Mouse (Mus musculus) limb, embryonic 15.5 days (tissue): Measurements from ENCODE around the gene Cpxm1. TPM values are rescaled to one million over a fixed set of nuclear protein-coding genes. Genes with fewer than 3 reads are reported as not detected.

Experiments used
- ATAC-seq: fragments of 200-750 bp; cut with Nextera tagmentation; 2 replicates; pipeline ENCODE4 v1.8.0; 2017; ENCODE audit warnings: low read depth, moderate TSS enrichment; ENCODE audit not compliant: insufficient number of reproducible peaks, low FRiP score, low TSS enrichment
- H3K27ac ChIP-seq: fragments of 300-500 bp; sonication (generic); 2 replicates; pipeline ENCODE4 v1.5.1; 2015; ENCODE audit warnings: moderate library complexity, mild to moderate bottlenecking, inconsistent platforms
- H3K27me3 ChIP-seq: fragments of 300-500 bp; sonication (generic); 2 replicates; pipeline ENCODE4 v1.6.1; 2015; ENCODE audit warnings: inconsistent platforms
- H3K36me3 ChIP-seq: fragments of 300-500 bp; sonication (generic); 2 replicates; pipeline ENCODE4 v1.6.1; 2015; ENCODE audit warnings: inconsistent platforms
- H3K4me1 ChIP-seq: fragments of 300-500 bp; sonication (generic); 2 replicates; pipeline ENCODE4 v1.6.1; 2015; ENCODE audit warnings: inconsistent platforms
- H3K4me2 ChIP-seq: fragments of 300-500 bp; sonication (generic); 2 replicates; pipeline ENCODE4 v1.6.1; 2015; ENCODE audit warnings: mild to moderate bottlenecking, inconsistent platforms
- H3K4me3 ChIP-seq: fragments of 300-500 bp; sonication (generic); 2 replicates; pipeline ENCODE4 v1.5.1; 2015; ENCODE audit warnings: mild to moderate bottlenecking, inconsistent platforms
- H3K9ac ChIP-seq: fragments of 300-500 bp; sonication (generic); 2 replicates; pipeline ENCODE4 v1.6.1; 2015; ENCODE audit warnings: inconsistent platforms
- H3K9me3 ChIP-seq: fragments of 300-500 bp; sonication (generic); 2 replicates; pipeline ENCODE4 v1.6.1; 2016; ENCODE audit warnings: inconsistent platforms
- WGBS: fragments of 180-500 bp; shearing (Covaris S2); methylation state at CpG from one replicate; pipeline ENCODE4 v1.1.7; 2015; 5-methylcytosine and 5-hydroxymethylcytosine counted together
- polyA plus RNA-seq: library from polyadenylated mRNA; unstranded; fragments of >200 nt; fragmentation: Nextera tagmentation; extraction: Ambion mirVana; gene quantifications from 2 replicates; pipeline ENCODE4 v1.2.1, GENCODE M21; 2015

Gene Cpxm1
- 145 and 151 TPM in 2 replicates for polyA plus RNA-seq

DNA sequence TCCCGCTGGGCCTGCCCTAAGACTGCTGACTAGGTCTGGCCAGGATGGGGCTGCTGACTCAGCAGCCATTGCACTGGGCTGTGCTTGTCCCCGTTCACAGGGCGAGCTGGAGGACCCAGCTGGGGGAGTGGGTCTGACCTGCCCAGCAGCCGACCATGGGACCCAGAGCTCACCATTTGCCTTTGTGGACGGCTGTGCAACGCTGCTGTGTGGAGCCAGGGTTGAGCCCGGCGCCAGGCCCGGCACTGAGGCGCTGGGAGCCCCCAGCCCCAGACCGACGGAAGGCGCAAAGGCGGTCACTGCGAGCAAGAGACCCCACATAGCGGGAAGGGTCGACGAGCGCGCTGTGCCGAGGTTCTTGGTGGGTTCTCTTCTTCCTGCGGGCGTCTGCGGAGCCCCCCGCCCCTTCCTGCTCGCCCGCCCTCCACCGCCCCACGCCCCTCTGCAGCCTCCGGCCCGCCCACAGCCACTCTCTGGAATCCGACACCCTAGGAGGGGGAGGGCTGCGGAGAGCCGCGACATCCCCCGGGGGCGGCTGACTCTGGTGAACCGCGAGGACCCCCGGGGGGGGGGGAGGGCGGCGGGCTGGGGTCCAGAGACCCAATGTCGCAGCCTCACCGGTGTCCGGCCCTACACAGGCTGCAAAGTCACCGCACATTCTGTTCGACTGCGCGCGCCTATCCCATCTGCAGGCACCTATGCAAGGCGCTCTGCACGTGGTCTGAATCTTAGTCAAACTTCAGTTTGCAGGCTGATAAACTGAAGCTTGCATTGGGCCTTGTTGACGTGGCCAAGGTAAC is at the start of gene Cpxm1:
TSS of gene Cpxm1 (minus strand) at position 389 of the 800 bp plus-strand sequence.
- H3K9ac ChIP-seq, result peak within 1 kb of the TSS; percentile 75
- peak within 1 kb of the TSS; percentile 72 for H3K4me3 ChIP-seq
- peak within 1 kb of the TSS; percentile 92 for H3K4me2 ChIP-seq
- peak; percentile 86 for ATAC-seq
- no peaks in the 10 kb centered on the region for H3K27me3 ChIP-seq
- H3K27ac ChIP-seq, result peak within 1 kb of the TSS; percentile 90
- peaks cover 27% of the 10 kb centered on the region for H3K4me1 ChIP-seq
- H3K36me3 ChIP-seq, result peaks cover 33% of the 10 kb centered on the region
- no peaks in the 10 kb centered on the region for H3K9me3 ChIP-seq
- WGBS, result under 1% methylated on average over 43 of the region's 53 CpGs

DNA sequence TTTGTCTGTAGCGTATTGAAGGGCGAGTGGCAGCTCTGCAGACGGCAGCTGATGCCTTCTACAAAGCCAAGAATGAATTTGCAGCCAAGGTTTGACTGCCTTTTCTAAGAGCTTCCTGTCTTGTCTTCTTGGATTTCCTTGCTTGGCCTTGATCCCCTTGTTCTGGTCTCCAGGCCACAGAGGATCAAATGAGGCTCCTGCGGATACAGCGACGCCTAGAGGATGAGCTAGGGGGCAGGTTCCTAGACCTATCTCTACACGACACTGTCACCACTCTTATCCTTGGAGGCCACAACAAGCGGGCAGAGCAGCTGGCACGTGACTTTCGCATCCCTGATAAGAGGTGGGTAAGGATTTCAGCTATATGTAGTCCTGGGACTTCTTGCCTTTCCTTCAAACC is 44.8 kb upstream of the Cpxm1 start:
- peaks cover 77% of the 10 kb centered on the region for H3K36me3 ChIP-seq
- 90% methylated on average over 10 of the region's 10 CpGs for WGBS

DNA sequence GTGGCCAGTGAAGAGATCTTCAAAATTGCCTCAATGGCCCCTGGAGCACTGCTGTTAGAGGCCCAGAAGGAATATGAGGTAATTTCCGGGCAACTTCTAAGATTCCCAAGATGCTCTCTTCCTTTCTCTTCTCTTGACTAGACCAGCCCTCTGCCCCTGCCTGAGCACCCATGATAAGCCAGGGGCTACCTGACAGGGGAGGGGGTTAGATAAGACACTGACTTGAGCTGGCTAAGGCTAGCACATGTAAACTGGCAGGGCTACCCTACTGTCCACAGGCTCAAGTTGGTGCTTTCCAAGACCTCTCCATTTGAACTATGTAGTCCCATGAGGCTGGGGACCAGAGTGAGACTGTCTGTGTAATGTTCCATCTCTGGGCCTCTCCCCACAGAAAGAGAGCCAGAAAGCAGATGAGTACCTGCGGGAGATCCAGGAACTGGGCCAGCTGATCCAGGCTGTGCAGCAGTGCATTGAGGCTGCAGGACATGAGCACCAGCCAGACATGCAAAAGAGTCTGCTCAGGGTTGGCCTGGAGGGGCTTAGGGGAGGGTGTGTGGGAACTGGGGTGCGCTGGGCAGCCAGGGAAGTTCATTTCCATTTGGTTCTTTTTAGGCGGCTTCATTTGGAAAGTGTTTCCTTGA is 42.6 kb upstream of the Cpxm1 start:
- Histone ChIP-seq H3K4me2 (no peak overlapping the region), H3K36me3 (peaks cover 77% of the 10 kb centered on the region), H3K9me3 (no peaks in the 10 kb centered on the region), H3K27me3 (no peaks in the 10 kb centered on the region), H3K27ac (no peak overlapping the region), H3K4me1 (no peaks in the 10 kb centered on the region), H3K9ac (no peak overlapping the region), H3K4me3 (no peak overlapping the region)
- WGBS, result 84% methylated on average over 4 of the region's 4 CpGs
- ATAC-seq, result no peak

More for the DNA sequence above, 44.8 kb upstream of the Cpxm1 start:
- H3K27ac ChIP-seq, result no peak overlapping the region
- H3K4me3 ChIP-seq, result no peak overlapping the region
- H3K27me3 ChIP-seq, result no peaks in the 10 kb centered on the region
- no peaks in the 10 kb centered on the region for H3K9me3 ChIP-seq
- H3K4me1 ChIP-seq, result no peaks in the 10 kb centered on the region
- H3K4me2 ChIP-seq, result no peak overlapping the region
- H3K9ac ChIP-seq, result no peak overlapping the region
- ATAC-seq, result no peak

DNA sequence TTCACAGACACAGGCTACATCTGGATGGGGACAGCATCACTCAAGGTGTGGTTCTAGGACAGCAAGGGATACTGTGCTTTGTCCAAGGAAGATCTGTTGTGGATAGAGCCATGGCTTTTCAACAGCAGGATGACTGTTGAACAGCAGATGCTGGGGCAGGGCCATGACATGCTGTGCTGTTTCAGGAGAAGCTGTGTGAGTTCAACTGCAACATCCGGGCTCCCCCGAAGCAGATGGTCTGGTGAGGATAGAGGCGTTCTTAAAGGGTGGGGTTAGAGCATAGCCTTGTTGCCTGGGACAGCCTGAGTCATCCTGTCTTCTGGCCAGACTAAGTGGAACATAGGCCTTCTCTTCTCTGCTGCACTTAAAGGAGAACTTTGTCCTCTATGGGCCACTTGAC is 41.5 kb upstream of the Cpxm1 start:
- no peak overlapping the region for H3K4me2 ChIP-seq
- no peaks in the 10 kb centered on the region for H3K9me3 ChIP-seq
- no peaks in the 10 kb centered on the region for H3K27me3 ChIP-seq
- H3K36me3 ChIP-seq, result peaks cover 70% of the 10 kb centered on the region
- H3K4me1 ChIP-seq, result no peaks in the 10 kb centered on the region
- no peak overlapping the region for H3K9ac ChIP-seq
- no peak overlapping the region for H3K4me3 ChIP-seq
- WGBS, result 89% methylated on average over 3 of the region's 3 CpGs
- no peak for ATAC-seq
- no peak overlapping the region for H3K27ac ChIP-seq

DNA sequence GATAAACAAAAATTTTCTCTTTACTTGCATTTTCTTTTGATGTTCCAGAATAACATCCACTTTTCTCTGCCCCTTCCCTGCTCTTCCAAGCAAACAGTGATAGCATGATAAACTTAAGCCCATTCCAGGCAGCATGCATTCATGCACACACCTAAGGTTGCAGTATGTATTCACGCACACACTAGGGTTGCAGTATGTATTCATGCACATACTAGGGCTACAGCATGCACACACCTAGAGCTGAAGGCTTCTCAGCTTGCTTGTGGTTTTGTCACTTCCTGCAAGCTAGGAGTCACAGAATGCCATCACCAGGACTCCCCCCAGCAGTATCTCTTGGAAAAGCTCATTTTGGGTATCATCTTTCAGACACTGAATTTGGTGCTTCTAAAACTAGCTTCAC is 39.4 kb upstream of the Cpxm1 start:
- peaks cover 50% of the 10 kb centered on the region for H3K36me3 ChIP-seq
- no peak for ATAC-seq
- H3K27me3 ChIP-seq, result no peaks in the 10 kb centered on the region
- no peak overlapping the region for H3K27ac ChIP-seq
- WGBS, result 95% methylated on average over 1 of the region's 1 CpGs
- H3K4me3 ChIP-seq, result no peak overlapping the region
- no peak overlapping the region for H3K9ac ChIP-seq
- H3K4me1 ChIP-seq, result no peaks in the 10 kb centered on the region
- no peak overlapping the region for H3K4me2 ChIP-seq
- H3K9me3 ChIP-seq, result no peaks in the 10 kb centered on the region

DNA sequence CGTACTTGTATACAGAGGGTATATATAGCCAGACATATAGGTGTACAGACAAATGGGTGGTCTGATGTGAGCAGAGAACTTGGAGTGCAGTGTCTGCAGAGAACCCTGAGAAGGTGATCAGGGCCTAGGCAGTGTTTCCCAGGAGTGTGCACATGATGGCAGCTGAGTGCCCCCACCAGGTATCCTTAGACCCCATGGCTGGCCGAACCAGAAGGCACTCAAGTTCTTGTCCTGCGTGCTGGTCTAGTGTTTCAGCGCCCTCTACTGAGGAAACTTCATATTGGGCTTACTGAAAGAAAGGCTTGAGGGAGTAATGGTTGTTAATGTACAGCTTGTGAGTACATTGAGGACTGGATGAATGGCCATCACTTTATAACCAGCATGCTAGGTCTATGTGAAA is 35.8 kb upstream of the Cpxm1 start:
- Histone ChIP-seq H3K4me3 (no peak overlapping the region), H3K27me3 (no peaks in the 10 kb centered on the region), H3K4me1 (no peaks in the 10 kb centered on the region), H3K27ac (no peak overlapping the region), H3K9me3 (no peaks in the 10 kb centered on the region), H3K4me2 (no peak overlapping the region), H3K9ac (no peak overlapping the region), H3K36me3 (peaks cover 16% of the 10 kb centered on the region)
- WGBS, result 21% methylated on average over 4 of the region's 4 CpGs
- no peak for ATAC-seq

DNA sequence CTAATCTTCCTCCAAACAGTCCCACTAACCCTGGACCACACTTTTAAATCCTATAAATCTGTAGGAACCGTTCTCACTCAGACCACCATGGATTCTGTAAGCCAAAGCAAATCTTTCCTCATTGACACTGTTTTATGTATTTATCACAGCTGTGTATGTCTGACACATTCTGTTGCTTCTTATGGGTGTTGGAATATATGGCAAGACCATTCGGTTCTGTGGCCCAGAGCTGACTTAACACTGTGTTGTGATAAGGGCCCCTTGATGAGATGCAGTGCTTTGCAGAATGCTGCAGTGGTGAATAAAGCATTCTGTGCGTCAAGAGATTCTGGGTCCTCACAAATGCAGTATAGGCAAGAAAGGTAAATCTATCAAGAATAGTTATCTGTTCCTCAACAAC is 34.8 kb upstream of the Cpxm1 start:
- no peaks in the 10 kb centered on the region for H3K27me3 ChIP-seq
- no peak for ATAC-seq
- peaks cover 7% of the 10 kb centered on the region; the same call in 1 of the 2 replicates for H3K36me3 ChIP-seq
- no peaks in the 10 kb centered on the region for H3K9me3 ChIP-seq
- 86% methylated on average over 3 of the region's 3 CpGs for WGBS
- H3K4me2 ChIP-seq, result no peak overlapping the region
- no peaks in the 10 kb centered on the region; the same call in 1 of the 2 replicates for H3K4me1 ChIP-seq
- H3K9ac ChIP-seq, result no peak overlapping the region
- H3K27ac ChIP-seq, result no peak overlapping the region
- H3K4me3 ChIP-seq, result no peak overlapping the region

DNA sequence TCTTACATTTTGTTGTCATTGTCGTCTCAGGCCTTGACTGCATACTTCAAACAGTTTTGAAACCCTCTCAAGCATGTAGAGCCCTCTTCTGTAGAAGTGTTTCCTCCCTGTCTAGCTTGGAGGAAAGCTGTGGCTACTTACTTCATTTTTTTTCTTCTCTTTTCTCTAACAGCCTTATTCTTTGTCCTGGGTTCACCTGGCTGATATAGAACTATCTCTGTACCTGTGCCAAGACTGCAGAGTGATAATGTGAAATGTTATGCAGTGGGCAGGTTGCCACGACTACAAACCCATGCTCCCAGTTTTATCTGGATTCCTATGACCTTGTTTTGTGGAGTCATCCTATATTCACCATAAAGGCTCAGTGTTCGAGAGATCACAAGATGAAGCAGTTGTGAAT is 33.1 kb upstream of the Cpxm1 start:
- Histone ChIP-seq H3K9me3 (no peaks in the 10 kb centered on the region), H3K9ac (no peak overlapping the region), H3K4me1 (no peaks in the 10 kb centered on the region; the same call in 1 of the 2 replicates), H3K27me3 (no peaks in the 10 kb centered on the region), H3K36me3 (peaks cover 3% of the 10 kb centered on the region; the same call in 1 of the 2 replicates), H3K27ac (no peak overlapping the region), H3K4me2 (no peak overlapping the region), H3K4me3 (no peak overlapping the region)
- ATAC-seq, result no peak
- 79% methylated on average over 3 of the region's 3 CpGs for WGBS

DNA sequence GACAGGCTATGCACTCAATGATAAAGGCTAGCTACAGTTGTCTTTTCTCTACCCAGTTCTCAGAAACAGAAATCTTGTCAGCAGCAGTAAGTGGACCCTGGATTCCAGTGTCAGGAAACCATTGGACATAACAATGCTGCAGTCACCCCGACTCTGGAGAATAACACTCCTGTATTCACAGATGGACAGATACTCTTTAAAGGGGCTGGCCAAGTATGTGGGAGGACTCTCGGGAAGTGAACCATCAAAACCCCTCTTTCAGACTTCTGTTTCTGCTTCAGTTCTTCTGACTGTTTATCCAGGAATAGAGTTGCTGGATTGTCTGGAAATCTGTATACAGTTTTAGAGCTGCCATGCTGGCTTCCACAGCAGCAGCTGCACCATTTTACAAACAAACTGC is 32.5 kb upstream of the Cpxm1 start:
- H3K27me3 ChIP-seq, result no peaks in the 10 kb centered on the region
- peaks cover 3% of the 10 kb centered on the region; the same call in 1 of the 2 replicates for H3K36me3 ChIP-seq
- no peak overlapping the region for H3K27ac ChIP-seq
- H3K9me3 ChIP-seq, result no peaks in the 10 kb centered on the region
- 66% methylated on average over 2 of the region's 2 CpGs for WGBS
- no peak overlapping the region for H3K9ac ChIP-seq
- H3K4me2 ChIP-seq, result no peak overlapping the region
- no peak for ATAC-seq
- peaks cover 6% of the 10 kb centered on the region for H3K4me1 ChIP-seq
- H3K4me3 ChIP-seq, result no peak overlapping the region

DNA sequence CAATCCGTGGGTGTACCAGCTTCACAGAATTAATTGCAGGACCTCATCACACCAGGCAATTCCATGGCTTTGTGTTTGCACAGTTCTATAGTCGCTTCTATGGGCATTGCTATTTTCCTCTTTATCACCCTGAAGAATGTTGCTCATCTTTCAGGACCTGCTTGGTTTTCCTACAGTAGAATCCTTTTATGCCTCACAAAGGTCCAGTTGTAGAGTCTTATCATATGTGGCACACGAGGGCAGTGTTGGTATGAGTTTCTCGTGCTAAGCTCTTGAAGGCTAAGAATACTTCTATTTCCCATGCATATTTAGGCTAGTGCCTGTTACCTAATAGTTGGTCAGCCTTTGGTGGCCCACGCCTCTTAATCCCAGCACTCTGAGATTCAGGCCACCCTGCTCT is 27.7 kb upstream of the Cpxm1 start:
- 43% methylated on average over 5 of the region's 5 CpGs for WGBS

DNA sequence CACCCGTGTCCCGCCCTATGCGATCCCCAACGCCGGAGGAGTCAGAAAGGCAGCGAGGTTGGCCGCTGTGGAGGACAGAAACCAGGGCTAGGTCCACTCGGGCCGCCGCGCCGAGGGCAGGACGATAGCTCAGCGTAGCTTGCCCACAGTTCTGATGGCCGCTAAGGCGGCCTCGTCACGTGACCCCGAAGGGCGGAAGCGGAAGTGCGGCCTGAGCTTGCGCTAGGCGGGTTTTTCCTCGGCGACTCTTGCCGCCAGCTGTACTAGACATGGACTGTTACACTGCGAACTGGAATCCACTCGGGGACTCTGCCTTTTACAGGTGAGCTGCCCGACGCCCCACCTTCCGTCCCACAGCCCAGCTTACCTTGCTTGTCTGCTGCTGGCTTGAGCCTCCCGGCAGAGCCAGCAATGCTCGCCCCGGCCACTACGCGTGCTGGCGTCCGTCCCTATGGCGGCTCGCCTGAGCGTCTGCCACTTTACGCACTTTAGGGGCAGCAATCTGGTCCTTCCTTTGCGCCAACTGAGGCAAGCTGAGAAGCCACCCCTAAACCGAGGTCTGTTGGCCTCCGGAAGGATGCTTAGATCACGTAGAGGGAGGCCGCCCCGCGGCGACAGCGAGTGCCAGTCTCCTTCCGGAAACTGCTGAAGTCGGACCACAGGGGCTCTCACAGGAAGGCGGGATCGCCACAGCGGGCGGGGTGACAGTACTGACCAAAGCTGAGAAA is 26.9 kb upstream of the Cpxm1 start, which contains the start of the genes Vps16 and Pced1a:
TSS of gene Vps16 (plus strand) at position 214 of the 728 bp plus-strand sequence.
TSS of gene Pced1a (minus strand) at position 576 of the 728 bp plus-strand sequence.
- no peaks in the 10 kb centered on the region for H3K27me3 ChIP-seq

More for the DNA sequence above, 27.7 kb upstream of the Cpxm1 start:
- H3K27me3 ChIP-seq, result no peaks in the 10 kb centered on the region
- ATAC-seq, result no peak
- no peaks in the 10 kb centered on the region for H3K9me3 ChIP-seq
- H3K4me1 ChIP-seq, result peaks cover 35% of the 10 kb centered on the region
- H3K4me3 ChIP-seq, result peak overlapping the region; percentile 85
- H3K36me3 ChIP-seq, result peaks cover 3% of the 10 kb centered on the region; the same call in 1 of the 2 replicates
- peak overlapping the region; percentile 74 for H3K9ac ChIP-seq
- no peak overlapping the region for H3K27ac ChIP-seq
- H3K4me2 ChIP-seq, result peak overlapping the region; percentile 93

More for the DNA sequence above, 26.9 kb upstream of the Cpxm1 start, which contains the start of the genes Vps16 and Pced1a:
- H3K27ac ChIP-seq, result peak within 1 kb of the TSS; percentile 95
- H3K9me3 ChIP-seq, result no peaks in the 10 kb centered on the region
- WGBS, result under 1% methylated on average over 58 of the region's 58 CpGs
- peaks cover 10% of the 10 kb centered on the region for H3K36me3 ChIP-seq
- peaks cover 35% of the 10 kb centered on the region for H3K4me1 ChIP-seq
- peak within 1 kb of the TSS; percentile 85 for H3K4me3 ChIP-seq
- peak within 1 kb of the TSS; percentile 93 for H3K4me2 ChIP-seq
- peak; percentile 91 for ATAC-seq
- peak within 1 kb of the TSS; percentile 74 for H3K9ac ChIP-seq
